Mouse (Mus musculus): ENCODE results near the gene Ralgps1. TPM values are rescaled to one million over a fixed set of nuclear protein-coding genes. Genes with fewer than 3 reads are reported as not detected.

The Ralgps1 gene
- polyA plus RNA-seq, 2 experiments = 3.5 to 5.4 TPM

DNA sequence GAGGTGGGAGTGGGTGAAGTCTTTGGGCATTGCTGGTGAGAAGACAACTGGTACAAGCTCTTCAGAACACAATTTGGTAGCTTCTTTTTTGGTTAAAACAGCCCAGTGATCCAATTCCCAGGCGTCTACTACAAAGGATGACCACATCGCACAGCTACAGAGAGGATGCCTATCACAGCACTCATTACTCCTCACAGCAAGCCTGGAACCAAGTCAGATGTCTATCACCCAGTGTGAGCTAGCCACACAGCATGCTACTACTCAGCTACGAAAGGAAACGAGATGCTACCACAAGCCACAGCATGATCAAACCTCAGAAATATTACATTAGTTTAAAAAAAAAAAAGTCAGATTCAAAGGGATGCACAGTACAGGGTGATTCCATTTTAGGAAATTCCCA is 29.1 kb downstream of the Ralgps1 start:
- Histone ChIP-seq H3K27ac (replicated peaks; ENCODE audit: low read depth, low read length) (no peak overlapping the region), H3K27me3 (ENCODE audit: control insufficient read depth, insufficient read depth, low read length) (no peaks in the 10 kb centered on the region), H3K36me3 (ENCODE audit: control insufficient read depth, insufficient read depth, low read length) (no peaks in the 10 kb centered on the region), H3K4me2 (replicated peaks; ENCODE audit: low read depth, low read length, severe bottlenecking) (no peak overlapping the region), H3K4me1 (ENCODE audit: control insufficient read depth, insufficient read depth, low read length) (peaks cover 14% of the 10 kb centered on the region), H3K9ac (ENCODE audit: low read depth, low read length, severe bottlenecking) (no peak overlapping the region), H3K4me3 (replicated peaks; ENCODE audit: low read length) (no peak overlapping the region), H3K9me3 (ENCODE audit: control insufficient read depth, low read length) (no peaks in the 10 kb centered on the region)
- ATAC-seq (ENCODE audit: low FRiP score, low read depth) (no peak), DNase-seq (ENCODE audit: low spot score) (no peak)
- no peak for TF ChIP-seq POLR2A (IDR thresholded peaks at IDR 0.05; ENCODE audit: borderline replicate concordance, extremely low read depth, insufficient read depth, insufficient read length)
- WGBS = 86% methylated on average over 4 of the region's 4 CpGs

DNA sequence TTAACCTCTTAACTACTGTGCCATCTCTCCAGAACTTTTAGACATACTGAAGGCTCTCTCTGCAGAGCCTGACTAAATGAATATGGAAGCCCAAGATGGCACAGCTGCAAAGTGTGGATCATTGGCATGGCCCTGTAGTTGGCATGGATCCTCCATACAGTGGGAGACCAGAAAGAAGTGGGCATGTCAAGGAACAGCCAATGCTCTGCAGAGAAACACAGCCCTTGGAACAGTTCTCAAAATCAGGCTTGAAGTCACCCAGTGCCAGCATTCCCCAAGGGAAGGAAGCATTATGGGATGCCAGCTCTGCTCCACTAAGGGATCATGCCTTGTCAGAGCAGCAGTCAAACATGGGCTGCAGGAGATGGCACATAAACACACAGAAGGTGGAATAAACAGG is 35.5 kb downstream of the Ralgps1 start:
- Histone ChIP-seq H3K4me1 (ENCODE audit: control insufficient read depth, insufficient read depth, low read length) (no peaks in the 10 kb centered on the region), H3K9me3 (ENCODE audit: control insufficient read depth, low read length) (0 out of 2 replicates have a peak, but pooled peaks cover 5% of the 10 kb centered on the region), H3K27ac (replicated peaks; ENCODE audit: low read depth, low read length) (no peak overlapping the region), H3K9ac (ENCODE audit: low read depth, low read length, severe bottlenecking) (no peak overlapping the region), H3K4me3 (replicated peaks; ENCODE audit: low read length) (no peak overlapping the region), H3K36me3 (ENCODE audit: control insufficient read depth, insufficient read depth, low read length) (no peaks in the 10 kb centered on the region), H3K4me2 (replicated peaks; ENCODE audit: low read depth, low read length, severe bottlenecking) (no peak overlapping the region), H3K27me3 (ENCODE audit: control insufficient read depth, insufficient read depth, low read length) (no peaks in the 10 kb centered on the region)
- ATAC-seq (ENCODE audit: low FRiP score, low read depth) (no peak), DNase-seq (ENCODE audit: low spot score) (no peak)
- TF ChIP-seq POLR2A (IDR thresholded peaks at IDR 0.05; ENCODE audit: borderline replicate concordance, extremely low read depth, insufficient read depth, insufficient read length) = no peak

DNA sequence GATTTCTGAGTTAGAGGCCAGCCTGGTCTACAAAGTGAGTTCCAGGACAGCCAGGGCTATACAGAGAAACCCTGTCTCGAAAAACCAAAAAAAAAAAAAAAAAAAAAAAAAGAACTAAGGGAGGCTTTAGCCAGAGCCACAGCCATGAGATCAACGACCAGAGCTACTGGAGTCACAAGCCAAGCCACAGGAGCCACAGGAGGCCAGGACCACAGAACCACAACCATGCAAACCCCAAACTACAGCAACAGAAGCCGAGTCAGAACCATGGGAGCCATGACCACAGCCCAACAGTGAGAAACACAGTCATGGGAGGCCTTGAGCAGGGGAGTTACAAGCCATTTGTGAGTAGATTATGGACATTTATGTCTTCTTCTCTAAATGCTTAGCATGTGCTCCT is 41.7 kb downstream of the Ralgps1 start:
- no peak for TF ChIP-seq POLR2A (IDR thresholded peaks at IDR 0.05; ENCODE audit: borderline replicate concordance, extremely low read depth, insufficient read depth, insufficient read length)
- Histone ChIP-seq H3K4me2 (replicated peaks; ENCODE audit: low read depth, low read length, severe bottlenecking) (no peak overlapping the region), H3K9ac (ENCODE audit: low read depth, low read length, severe bottlenecking) (no peak overlapping the region), H3K4me3 (replicated peaks; ENCODE audit: low read length) (no peak overlapping the region), H3K27ac (replicated peaks; ENCODE audit: low read depth, low read length) (no peak overlapping the region), H3K4me1 (ENCODE audit: control insufficient read depth, insufficient read depth, low read length) (no peaks in the 10 kb centered on the region), H3K36me3 (ENCODE audit: control insufficient read depth, insufficient read depth, low read length) (no peaks in the 10 kb centered on the region), H3K9me3 (ENCODE audit: control insufficient read depth, low read length) (no peaks in the 10 kb centered on the region), H3K27me3 (ENCODE audit: control insufficient read depth, insufficient read depth, low read length) (no peaks in the 10 kb centered on the region)
- WGBS = 72% methylated on average over 2 of the region's 3 CpGs
- no peak for DNase-seq (ENCODE audit: low spot score)
- no peak for ATAC-seq (ENCODE audit: low FRiP score, low read depth)

DNA sequence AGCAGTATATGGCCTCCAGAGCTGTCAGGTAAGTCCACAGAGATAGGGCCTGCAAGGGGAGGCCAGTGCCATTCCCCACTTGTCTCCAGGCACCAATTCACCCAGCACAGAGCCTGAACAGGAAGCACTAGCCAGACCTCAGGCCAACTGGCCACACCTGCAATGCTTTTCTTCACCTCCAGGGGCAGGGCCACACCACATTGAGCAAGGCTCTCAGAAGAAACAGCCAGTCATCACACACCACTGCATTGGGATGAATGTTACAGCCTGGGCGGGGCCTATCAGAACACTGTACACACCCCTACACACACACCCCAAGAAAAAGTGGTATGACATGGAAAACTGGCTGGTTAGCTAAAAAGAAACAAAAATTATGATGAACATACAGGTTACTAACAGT is 42.3 kb downstream of the Ralgps1 start:
- H3K4me2 ChIP-seq (replicated peaks; ENCODE audit: low read depth, low read length, severe bottlenecking) = no peak overlapping the region
- no peaks in the 10 kb centered on the region for H3K27me3 ChIP-seq (ENCODE audit: control insufficient read depth, insufficient read depth, low read length)
- H3K27ac ChIP-seq (replicated peaks; ENCODE audit: low read depth, low read length) = no peak overlapping the region
- no peaks in the 10 kb centered on the region for H3K4me1 ChIP-seq (ENCODE audit: control insufficient read depth, insufficient read depth, low read length)
- no peaks in the 10 kb centered on the region for H3K9me3 ChIP-seq (ENCODE audit: control insufficient read depth, low read length)
- H3K4me3 ChIP-seq (replicated peaks; ENCODE audit: low read length) = no peak overlapping the region
- no peak overlapping the region for H3K9ac ChIP-seq (ENCODE audit: low read depth, low read length, severe bottlenecking)
- WGBS = 60% methylated on average over 1 of the region's 1 CpGs
- TF ChIP-seq POLR2A (IDR thresholded peaks at IDR 0.05; ENCODE audit: borderline replicate concordance, extremely low read depth, insufficient read depth, insufficient read length) = no peak
- H3K36me3 ChIP-seq (ENCODE audit: control insufficient read depth, insufficient read depth, low read length) = no peaks in the 10 kb centered on the region
- DNase-seq (ENCODE audit: low spot score) (no peak), ATAC-seq (ENCODE audit: low FRiP score, low read depth) (no peak)

DNA sequence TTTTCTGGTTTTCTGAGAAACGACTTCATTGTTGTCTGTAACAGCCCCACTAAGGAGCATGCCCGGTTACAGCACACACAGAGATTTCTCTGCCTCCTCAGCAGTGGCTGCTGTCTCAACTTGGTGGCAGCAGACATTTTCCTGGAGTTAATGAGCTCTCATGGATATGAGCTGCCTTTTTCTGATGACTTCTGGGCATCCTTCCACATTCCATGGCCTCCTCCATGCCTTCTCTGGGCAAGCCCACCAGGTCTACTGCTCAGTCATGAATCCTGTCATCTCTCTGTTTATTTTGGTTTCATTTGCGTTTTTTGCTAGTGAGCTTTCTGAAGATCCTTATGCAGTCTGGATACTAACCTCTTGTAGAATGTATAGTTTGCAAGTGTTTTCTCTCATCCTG is 45.9 kb downstream of the Ralgps1 start:
- DNase-seq (ENCODE audit: low spot score) (no peak), ATAC-seq (ENCODE audit: low FRiP score, low read depth) (no peak)
- TF ChIP-seq POLR2A (IDR thresholded peaks at IDR 0.05; ENCODE audit: borderline replicate concordance, extremely low read depth, insufficient read depth, insufficient read length) = no peak
- H3K9ac ChIP-seq (ENCODE audit: low read depth, low read length, severe bottlenecking) = no peak overlapping the region
- H3K4me2 ChIP-seq (replicated peaks; ENCODE audit: low read depth, low read length, severe bottlenecking) = no peak overlapping the region
- no peaks in the 10 kb centered on the region for H3K9me3 ChIP-seq (ENCODE audit: control insufficient read depth, low read length)
- H3K36me3 ChIP-seq (ENCODE audit: control insufficient read depth, insufficient read depth, low read length) = no peaks in the 10 kb centered on the region
- H3K27me3 ChIP-seq (ENCODE audit: control insufficient read depth, insufficient read depth, low read length) = no peaks in the 10 kb centered on the region
- no peaks in the 10 kb centered on the region for H3K4me1 ChIP-seq (ENCODE audit: control insufficient read depth, insufficient read depth, low read length)
- H3K4me3 ChIP-seq (replicated peaks; ENCODE audit: low read length) = no peak overlapping the region
- WGBS = 61% methylated on average over 3 of the region's 3 CpGs
- H3K27ac ChIP-seq (replicated peaks; ENCODE audit: low read depth, low read length) = no peak overlapping the region

Measured in limb, embryonic 14.5 days (tissue).